Mouse (Mus musculus): ENCODE data around the gene Cbfa2t3. TPM values are rescaled to one million over a fixed set of nuclear protein-coding genes. Genes with fewer than 3 reads are reported as not detected.
A peak's percentile ranks its signal among the peaks of the same experiment; 100 is the strongest.

The Cbfa2t3 gene
- total and polyA plus RNA-seq, 3 experiments: 10.5 to 102 TPM; not detected in 1

DNA sequence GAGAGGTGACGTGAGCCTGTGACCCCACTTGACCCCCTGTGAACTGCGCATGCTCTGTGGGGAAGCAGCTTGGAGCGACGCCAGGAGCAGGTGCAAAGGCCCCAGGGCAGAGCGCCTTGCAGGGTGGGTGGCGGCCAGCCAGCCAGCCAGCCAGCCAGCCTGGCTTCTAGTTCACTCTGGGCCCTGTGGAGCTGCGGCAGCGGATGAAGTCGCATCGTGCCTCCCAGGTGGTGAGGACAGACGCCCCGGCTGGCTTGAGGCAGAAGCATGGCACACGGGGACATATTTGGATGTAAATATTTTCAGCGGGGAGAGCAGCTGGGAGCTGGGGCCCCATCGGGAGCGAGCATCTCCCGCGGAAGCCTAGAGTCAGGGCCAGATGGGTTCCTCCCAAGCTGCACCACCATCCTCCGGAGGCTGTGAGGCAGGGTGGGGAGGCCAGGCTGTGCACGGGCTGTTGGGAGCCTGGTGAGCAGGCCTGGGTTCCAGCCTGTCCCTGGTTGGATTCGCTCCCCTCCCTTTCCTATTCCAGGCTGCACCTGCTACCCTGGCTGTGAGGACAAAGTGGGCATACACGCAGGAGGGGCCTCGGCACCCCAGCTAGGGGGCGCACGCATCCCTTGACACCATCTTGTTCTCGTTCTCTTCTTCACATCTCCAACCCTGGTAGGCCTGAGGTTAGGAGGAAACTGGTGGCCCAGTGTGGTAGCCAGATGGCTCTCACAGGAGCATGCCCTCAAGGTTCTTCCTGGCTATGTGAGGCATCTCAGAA, 10.6 kb upstream of the Cbfa2t3 start:
- peak; percentile 44; the same call in 1 of the 2 replicates for TF ChIP-seq NRF1 (IDR thresholded peaks at IDR 0.05; ENCODE audit: insufficient read depth, low read depth, low read length, poor library complexity, severe bottlenecking)
- TF ChIP-seq ETS1 (IDR thresholded peaks at IDR 0.05; ENCODE audit: low read depth, low read length): peak; percentile 30; the same call in 1 of the 2 replicates
- TF ChIP-seq UBTF (IDR thresholded peaks at IDR 0.05; ENCODE audit: borderline replicate concordance, insufficient read depth, low read depth, low read length): no peak
- TF ChIP-seq SMC3 (IDR thresholded peaks at IDR 0.05; ENCODE audit: low read depth, low read length): 0 out of 2 replicates have a peak, but pooled peaks have one; percentile 8
- TF ChIP-seq E2F4 (IDR thresholded peaks at IDR 0.05; ENCODE audit: borderline replicate concordance, low read depth, low read length): no peak
- no peak for TF ChIP-seq MYC (IDR thresholded peaks at IDR 0.05; ENCODE audit: low read depth, low read length)
- no peak for TF ChIP-seq TCF12 (IDR thresholded peaks at IDR 0.05; ENCODE audit: low read depth, low read length)
- TF ChIP-seq CHD1 (IDR thresholded peaks at IDR 0.05; ENCODE audit: low read depth, low read length): no peak
- TF ChIP-seq CTCF (IDR thresholded peaks at IDR 0.05 in 2 of 3, conservative IDR thresholded peaks at IDR 0.05 in 1 of 3; ENCODE audit: control insufficient read depth in 1 of 3, insufficient read depth in 1 of 3, low read depth in 2 of 3, low read length in 3 of 3, poor library complexity in 1 of 3, severe bottlenecking in 1 of 3): peak in 2 of 3 experiments; percentile 18 to 38; a peak in 3 of 6 replicates
- TF ChIP-seq HCFC1 (IDR thresholded peaks at IDR 0.05; ENCODE audit: low read depth, low read length): no peak
- TF ChIP-seq MAZ (IDR thresholded peaks at IDR 0.05; ENCODE audit: low read depth, low read length): peak; percentile 12; the same call in 1 of the 2 replicates
- Histone ChIP-seq H3K27ac (ENCODE audit: control insufficient read depth, low read depth, low read length) (no peak overlapping the region), H3K4me3 (ENCODE audit: control insufficient read depth in 1 of 2, insufficient read depth in 1 of 2, low read depth in 2 of 2, low read length in 2 of 2) (no peak overlapping the region), H3K9ac (ENCODE audit: control insufficient read depth, low read depth, low read length, poor library complexity, severe bottlenecking) (no peak overlapping the region), H3K79me2 (ENCODE audit: control insufficient read depth, insufficient read depth, low read length, poor library complexity) (no peaks in the 10 kb centered on the region; the same call in 1 of the 2 replicates), H3K27me3 (ENCODE audit: control insufficient read depth in 1 of 2, insufficient read depth in 2 of 2, low read length in 2 of 2) (no peaks in the 10 kb centered on the region), H3K36me3 (ENCODE audit: control insufficient read depth in 1 of 2, insufficient read depth in 2 of 2, low read length in 2 of 2) (peaks cover 0 to 35% of the 10 kb centered on the region in 2 experiments; a peak in 2 of 4 replicates), H3K4me1 (ENCODE audit: control insufficient read depth in 1 of 2, insufficient read depth in 2 of 2, low read length in 2 of 2) (peaks cover 14 to 53% of the 10 kb centered on the region in 2 experiments), H3K9me3 (replicated peaks; ENCODE audit: insufficient read depth, low read length) (no peaks in the 10 kb centered on the region)
- no peak for DNase-seq (ENCODE audit: low read depth, low spot score)

GRCm38 (mm10) chr8:122707184-122707583, 8.3 kb upstream of the Cbfa2t3 start:
- no peak for TF ChIP-seq MEF2A (IDR thresholded peaks at IDR 0.05; ENCODE audit: extremely low read depth, insufficient replicate concordance, low read depth, low read length, poor library complexity, severe bottlenecking)
- no peak for TF ChIP-seq EP300 (IDR thresholded peaks at IDR 0.05; ENCODE audit: low read depth in 1 of 2, low read length in 2 of 2)
- TF ChIP-seq UBTF (IDR thresholded peaks at IDR 0.05; ENCODE audit: borderline replicate concordance, insufficient read depth, low read depth, low read length): no peak
- no peak for TF ChIP-seq CHD1 (IDR thresholded peaks at IDR 0.05; ENCODE audit: low read depth, low read length)
- no peak for TF ChIP-seq MAZ (IDR thresholded peaks at IDR 0.05; ENCODE audit: low read depth, low read length)
- no peak for TF ChIP-seq CHD2 (IDR thresholded peaks at IDR 0.05; ENCODE audit: low read length)
- no peak for TF ChIP-seq USF2 (IDR thresholded peaks at IDR 0.05; ENCODE audit: borderline replicate concordance in 1 of 2, insufficient read depth in 1 of 2, low read depth in 1 of 2, low read length in 2 of 2)
- TF ChIP-seq SMC3 (IDR thresholded peaks at IDR 0.05; ENCODE audit: low read depth, low read length): no peak
- TF ChIP-seq ZC3H11A (IDR thresholded peaks at IDR 0.05; ENCODE audit: low read depth, low read length): no peak
- no peak for TF ChIP-seq ZMIZ1 (IDR thresholded peaks at IDR 0.05; ENCODE audit: low read depth, low read length)
- Histone ChIP-seq H3K4me3 (ENCODE audit: control insufficient read depth in 1 of 2, insufficient read depth in 1 of 2, low read depth in 2 of 2, low read length in 2 of 2) (no peak overlapping the region), H3K79me2 (ENCODE audit: control insufficient read depth, insufficient read depth, low read length, poor library complexity) (no peaks in the 10 kb centered on the region; the same call in 1 of the 2 replicates), H3K36me3 (ENCODE audit: control insufficient read depth in 1 of 2, insufficient read depth in 2 of 2, low read length in 2 of 2) (peaks cover 0 to 27% of the 10 kb centered on the region in 2 experiments; a peak in 2 of 4 replicates), H3K9me3 (replicated peaks; ENCODE audit: insufficient read depth, low read length) (no peaks in the 10 kb centered on the region), H3K27ac (ENCODE audit: control insufficient read depth, low read depth, low read length) (no peak overlapping the region), H3K4me1 (ENCODE audit: control insufficient read depth in 1 of 2, insufficient read depth in 2 of 2, low read length in 2 of 2) (peaks cover 10 to 46% of the 10 kb centered on the region in 2 experiments), H3K27me3 (ENCODE audit: control insufficient read depth in 1 of 2, insufficient read depth in 2 of 2, low read length in 2 of 2) (no peaks in the 10 kb centered on the region), H3K9ac (ENCODE audit: control insufficient read depth, low read depth, low read length, poor library complexity, severe bottlenecking) (no peak overlapping the region)
- peak; percentile 17 for DNase-seq (ENCODE audit: low read depth, low spot score)

Data from MEL (cell line).